Mouse (Mus musculus): Measurements from ENCODE around the gene Gpr65.
A peak's percentile ranks its signal among the peaks of the same experiment; 100 is the strongest.
"Not testable (repeated sequence)": the region's sequence is repeated elsewhere in the genome, so short reads cannot be mapped to it uniquely, and the experiment has no call there.

Gene Gpr65

DNA sequence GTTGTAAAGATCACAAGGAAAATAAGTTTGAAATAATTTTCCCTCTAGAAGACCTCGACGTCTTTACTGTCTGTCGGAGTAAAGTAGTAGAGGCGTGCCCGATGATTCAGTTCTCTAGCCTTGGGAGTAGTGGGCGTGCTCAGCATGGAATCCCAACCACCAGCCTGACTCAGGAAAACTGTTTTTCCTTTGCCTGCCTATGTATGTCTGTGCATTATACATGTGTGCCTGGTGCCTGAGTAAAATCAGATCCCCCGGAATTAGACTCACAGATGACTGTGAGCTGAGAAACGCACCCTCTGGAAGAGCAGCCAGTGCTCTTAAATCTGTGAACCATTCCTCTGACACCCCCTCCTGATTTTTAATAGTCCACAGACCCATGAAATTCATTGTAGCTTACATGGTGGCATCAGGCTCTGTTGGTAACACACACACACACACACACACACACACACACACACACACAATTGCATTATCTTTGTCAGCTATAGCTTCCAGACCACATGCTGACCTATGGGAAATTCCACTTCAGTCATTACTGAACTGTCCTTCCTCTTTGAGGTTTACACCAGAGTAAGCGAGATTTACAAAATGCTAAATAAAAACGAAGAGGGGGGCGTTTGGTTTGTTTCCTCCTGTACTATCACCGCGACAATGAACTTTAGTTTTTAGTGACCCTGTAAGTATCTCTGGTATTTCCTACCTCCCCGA lies 14.5 kb downstream of the Gpr65 start:
- DNase-seq (ENCODE audit: low spot score in 2 of 2), result peak; percentile 48 to 56

DNA sequence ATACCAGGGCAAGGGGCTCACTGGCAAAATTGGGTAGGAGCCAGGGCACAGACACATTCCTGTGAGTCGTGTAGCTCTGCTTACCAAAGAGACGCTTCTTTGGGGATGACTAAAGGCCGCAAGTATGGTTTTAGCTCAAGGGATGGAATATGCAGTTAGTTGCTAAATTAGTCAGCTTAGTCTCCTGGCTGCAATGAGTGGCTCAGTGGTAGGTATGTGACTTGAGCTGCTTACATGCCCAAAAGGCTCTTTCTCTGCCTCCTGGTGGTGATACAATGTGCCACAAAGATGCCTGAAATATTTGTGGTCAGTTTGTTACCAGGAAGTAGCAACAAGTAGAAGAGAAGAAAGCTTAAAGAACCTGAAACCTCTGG lies 15.0 kb downstream of the Gpr65 start:
- no peak for DNase-seq (ENCODE audit: low spot score in 2 of 2)

DNA sequence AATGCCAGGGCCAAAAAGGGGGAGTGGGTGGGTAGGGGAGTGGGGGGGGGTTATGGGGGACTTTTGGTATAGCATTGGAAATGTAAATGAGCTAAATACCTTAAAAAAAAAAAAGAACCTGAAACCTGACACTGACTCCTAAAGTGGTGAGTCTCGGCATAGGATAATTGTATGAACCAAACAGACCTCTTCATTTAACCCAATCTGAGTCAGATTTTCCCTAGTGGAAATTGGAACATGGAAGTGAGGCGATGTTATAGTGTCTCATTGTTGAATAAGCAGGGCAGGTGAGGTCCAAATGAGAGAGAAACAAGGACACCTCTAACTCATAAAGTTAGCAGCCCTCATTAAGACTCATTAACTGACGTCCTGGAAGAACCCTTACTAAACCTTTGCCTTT lies 16.0 kb downstream of the Gpr65 start:
- DNase-seq (ENCODE audit: low spot score in 2 of 2), result no peak

DNA sequence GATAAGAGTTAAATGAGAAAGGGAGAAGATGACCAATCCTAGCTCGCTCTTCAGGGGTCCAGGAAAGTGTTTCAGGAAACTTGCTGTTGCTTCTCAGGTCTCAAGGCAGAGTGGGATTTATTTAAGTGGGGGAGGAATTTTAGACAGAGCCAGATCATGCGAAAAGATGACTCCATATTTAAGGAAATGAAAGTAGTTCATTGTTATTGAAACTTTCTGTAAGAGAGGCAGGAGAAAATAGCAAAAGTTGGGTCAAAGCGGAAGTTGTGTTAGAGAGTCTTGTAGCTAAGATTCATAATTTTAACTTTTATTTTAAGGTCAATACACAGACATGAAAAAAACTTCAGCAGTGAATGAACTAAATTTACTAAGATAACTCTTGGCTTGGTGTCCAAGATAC lies 22.0 kb downstream of the Gpr65 start:
- DNase-seq (ENCODE audit: low spot score in 2 of 2), result no peak

DNA sequence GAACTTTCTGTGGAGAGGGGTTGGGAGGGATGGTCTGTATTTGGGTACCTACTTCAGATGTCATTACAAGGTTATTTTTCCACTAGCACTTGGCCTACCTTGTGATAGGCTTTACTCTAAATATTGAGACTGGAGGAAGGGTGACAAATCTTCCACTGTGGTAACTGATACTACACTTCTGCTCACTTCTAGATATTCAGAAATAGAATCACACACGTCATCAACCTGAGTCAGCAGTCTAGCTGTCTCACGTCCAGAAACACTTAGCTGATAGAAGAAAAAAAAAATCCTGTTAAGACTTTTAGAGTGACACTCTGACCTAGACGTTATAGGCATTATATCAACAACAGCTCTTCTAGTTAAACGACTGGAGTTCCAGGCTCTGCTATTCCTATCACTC lies 23.8 kb downstream of the Gpr65 start:
- DNase-seq (ENCODE audit: low spot score in 2 of 2), result no peak

DNA sequence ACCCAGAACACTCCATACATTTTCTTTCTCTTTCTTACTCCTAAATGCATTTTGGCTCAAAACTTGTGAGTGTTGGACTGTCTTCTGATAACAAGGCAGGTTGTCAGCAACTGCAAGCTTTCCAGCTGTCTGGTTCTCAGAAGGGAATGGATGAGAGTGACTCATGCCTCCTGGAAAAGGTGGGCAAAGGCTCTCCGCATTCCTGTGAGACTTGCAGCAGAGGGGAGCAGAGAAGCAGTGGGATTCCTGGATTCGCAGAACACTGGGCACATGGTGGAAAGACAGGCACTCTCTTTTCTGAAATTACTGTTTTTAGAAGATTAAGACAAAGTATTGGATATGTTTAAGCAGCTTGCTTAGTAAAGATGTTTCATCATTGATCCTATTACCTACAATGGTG lies 25.8 kb downstream of the Gpr65 start:
- DNase-seq (ENCODE audit: low spot score in 2 of 2), result peak; percentile 9 to 21

DNA sequence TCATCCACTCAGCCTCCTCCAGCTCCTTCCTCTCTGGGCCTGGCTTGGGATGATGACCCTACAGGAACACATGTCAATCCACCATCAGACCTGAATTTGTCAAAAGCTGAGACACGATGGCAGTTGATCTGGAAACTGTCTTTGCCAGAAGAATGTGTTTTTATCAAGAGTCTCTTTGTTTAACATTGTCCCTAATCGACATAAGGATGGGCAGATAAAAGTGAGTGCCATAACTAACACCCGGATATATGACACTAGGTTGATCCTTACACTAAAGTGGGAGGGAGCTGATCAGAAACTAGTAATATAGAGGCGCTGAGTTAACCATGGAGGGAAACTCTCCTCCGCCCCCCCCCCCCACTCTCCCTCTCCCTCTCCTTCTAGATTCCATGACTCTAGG lies 33.5 kb downstream of the Gpr65 start:
- no peak for DNase-seq (ENCODE audit: low spot score in 2 of 2)

DNA sequence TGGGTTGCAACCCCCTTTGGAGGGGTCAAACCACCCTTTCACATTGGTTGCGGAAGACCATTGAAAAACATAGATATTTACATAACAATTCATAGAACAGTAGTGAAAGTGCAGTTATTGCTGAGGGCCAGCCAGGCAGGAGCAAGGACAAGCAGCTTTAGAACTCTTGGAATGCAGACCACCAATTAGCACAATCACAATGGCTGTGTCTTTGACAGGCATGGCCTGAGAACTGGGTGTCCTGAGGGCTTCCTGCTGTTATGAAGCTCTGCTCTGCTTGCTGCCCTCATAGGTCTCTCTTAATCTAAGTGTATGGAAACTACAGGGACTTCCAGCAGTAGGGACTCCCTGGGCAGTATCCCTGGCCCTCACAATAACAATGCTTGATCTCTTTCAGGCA lies 34.6 kb downstream of the Gpr65 start:
- DNase-seq (ENCODE audit: low spot score in 2 of 2), result no peak

DNA sequence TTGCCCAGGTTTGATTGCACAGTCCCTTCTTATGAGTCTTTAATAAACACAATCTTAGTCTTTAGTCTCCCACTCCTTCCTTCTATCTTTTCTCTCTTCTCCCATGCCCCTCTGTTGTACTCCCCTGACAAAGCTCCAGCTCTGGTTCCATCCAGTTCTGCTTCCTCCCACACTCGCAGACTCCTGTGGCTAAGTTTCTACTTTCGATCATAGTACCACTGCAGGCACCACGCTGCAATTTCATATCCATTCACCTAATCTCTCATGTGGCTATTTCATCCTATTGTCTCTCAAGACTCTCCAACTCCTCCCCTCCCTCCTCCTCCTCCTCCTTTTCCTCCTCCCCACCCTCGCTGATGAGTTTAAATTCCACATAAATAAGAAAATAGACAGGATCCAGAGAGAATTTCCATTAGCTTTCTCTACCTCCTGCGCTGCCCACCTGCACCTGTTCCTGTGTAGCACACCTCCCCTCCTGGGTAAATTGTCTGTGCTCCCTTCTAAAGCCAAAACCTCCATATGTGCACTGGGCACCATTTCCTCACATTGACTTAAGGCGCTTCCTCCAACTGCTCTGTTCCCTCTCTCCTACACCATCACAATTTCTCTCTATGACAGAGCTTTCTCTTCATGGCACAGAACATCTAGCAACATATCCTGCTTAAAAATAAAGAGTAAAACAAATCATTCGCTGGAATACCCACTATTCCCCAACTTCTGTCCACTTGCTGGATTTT lies 38.9 kb downstream of the Gpr65 start:
- DNase-seq (ENCODE audit: low spot score in 2 of 2), result peak in 1 of 2 experiments; percentile 5

DNA sequence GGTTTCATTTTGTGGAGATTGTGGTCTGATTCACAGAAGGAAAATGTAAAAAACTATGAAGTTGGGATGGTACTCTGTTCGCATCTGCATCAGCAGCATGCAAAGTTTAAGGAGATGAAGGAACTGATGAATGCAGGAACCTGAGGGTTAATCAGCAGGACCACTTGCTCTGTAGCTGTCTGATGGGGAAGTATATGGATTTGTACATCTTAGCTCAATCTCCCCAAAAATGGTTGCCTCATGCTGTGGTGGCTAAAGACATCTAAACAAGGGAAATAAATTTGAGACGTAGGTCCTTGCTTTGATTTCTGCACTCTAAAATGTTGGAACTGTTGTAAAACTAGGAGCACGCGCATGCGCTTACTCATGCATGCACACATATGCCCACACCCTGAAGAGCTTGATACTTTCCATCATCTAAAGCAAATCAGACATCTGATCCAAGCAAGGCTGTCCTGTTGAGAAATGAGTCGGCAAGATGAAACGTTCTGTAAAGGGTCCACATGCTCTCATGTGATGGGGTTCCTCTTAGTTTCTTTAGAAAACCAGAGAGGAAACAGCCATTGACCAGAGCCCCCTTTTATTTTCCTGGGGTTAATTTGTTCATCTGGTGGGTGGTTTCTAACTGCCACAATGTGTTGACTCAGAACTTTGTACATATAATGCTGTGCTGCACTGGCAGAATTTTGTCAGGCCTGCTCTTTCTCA lies 43.1 kb downstream of the Gpr65 start:
- DNase-seq (ENCODE audit: low spot score in 2 of 2), result no peak

DNA sequence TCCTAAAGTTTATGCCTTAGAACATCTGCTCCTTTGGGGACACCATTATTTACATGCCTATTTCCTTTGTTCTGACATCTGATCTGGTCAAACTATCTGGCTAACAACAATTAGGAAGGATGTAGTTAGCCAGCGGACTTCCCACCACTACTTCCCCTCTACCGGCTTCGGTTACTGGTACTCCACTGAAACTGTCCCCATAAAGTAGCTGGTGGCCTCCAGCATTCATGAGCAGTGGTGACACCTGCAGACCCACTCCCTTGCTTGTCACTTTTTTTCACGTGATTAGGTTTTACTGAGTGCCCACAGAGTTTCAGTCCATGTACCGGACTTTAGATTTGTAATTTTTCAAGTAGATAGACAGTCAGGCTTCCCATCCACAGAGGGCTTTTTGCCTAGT lies 47.5 kb downstream of the Gpr65 start:
- DNase-seq (ENCODE audit: low spot score in 2 of 2), result no peak

DNA sequence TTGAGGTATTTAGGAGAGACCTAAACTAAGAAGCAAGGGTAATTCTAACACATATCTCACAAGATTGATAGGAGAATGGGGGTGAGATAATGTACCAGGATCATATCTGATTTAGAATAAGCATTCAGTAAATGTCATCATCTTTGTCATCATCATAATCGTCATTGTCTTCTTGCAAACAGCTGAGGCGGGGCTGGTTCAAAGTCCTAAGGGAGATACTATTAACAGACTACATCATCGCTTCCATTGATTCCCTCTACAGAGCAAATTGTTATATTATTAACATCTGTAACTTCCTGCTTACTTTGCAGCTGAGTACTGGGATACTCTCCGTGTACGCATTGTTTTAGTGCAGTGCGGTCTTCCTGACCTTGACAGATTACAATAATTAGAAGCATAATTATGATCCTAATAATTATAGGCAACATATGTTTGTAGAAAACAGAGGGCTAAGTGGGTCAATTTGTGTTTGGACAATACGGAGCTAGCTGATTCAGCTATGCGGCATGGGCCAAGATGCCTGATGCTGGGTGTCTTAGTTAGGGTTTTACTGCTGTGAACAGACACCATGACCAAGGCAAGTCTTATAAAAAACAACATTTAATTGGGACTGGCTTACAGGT lies 49.4 kb downstream of the Gpr65 start:
- no peak for DNase-seq (ENCODE audit: low spot score in 2 of 2)

DNA sequence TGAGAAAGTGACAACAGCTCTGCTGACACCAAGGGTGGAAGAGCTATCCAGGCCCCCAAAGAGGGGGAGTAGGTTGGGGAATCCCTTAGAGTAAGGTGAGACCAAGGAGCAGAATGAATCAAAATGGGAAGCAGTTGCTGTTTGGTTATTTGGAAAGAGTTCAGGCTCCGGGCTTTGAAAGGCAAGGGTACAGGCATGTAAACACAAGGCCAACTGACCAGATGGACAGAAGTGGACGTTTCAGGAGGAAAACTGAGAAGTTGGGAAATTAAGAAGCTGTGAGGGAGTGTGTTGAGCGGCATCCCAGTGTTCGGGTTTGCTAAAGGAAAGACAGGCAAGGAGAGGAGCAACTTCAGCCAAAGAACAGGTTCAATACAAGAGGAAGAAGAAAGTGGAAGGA lies 54.0 kb downstream of the Gpr65 start:
- no peak for DNase-seq (ENCODE audit: low spot score in 2 of 2)

DNA sequence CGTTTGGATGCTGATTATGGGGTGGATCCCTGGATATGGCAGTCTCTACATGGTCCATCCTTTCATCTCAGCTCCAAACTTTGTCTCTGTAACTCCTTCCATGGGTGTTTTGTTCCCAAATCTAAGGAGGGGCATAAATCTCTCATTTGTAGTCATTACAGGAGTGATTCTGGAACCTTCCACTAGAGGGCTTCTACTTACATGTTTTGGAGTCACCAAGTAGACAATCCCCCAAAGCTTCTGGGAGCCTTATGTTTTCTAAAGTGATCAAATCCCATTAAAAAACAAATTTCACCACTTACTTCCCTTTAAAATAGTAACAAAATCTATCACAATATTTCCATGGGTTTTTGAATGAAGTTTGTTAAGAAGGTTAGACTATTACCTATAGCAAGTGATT lies 55.7 kb downstream of the Gpr65 start:
- not testable (repeated sequence) for DNase-seq (ENCODE audit: low spot score in 2 of 2)

All from right cerebral cortex, adult 2 months (tissue).